Mouse (Mus musculus) cerebellum, adult 9-11 months (tissue): ENCODE data around the gene Kcnd3.

Experiments used
- DNase-seq: peaks from one replicate; pipeline ENCODE4 v3.0.0; 2022

The Kcnd3 gene

DNA sequence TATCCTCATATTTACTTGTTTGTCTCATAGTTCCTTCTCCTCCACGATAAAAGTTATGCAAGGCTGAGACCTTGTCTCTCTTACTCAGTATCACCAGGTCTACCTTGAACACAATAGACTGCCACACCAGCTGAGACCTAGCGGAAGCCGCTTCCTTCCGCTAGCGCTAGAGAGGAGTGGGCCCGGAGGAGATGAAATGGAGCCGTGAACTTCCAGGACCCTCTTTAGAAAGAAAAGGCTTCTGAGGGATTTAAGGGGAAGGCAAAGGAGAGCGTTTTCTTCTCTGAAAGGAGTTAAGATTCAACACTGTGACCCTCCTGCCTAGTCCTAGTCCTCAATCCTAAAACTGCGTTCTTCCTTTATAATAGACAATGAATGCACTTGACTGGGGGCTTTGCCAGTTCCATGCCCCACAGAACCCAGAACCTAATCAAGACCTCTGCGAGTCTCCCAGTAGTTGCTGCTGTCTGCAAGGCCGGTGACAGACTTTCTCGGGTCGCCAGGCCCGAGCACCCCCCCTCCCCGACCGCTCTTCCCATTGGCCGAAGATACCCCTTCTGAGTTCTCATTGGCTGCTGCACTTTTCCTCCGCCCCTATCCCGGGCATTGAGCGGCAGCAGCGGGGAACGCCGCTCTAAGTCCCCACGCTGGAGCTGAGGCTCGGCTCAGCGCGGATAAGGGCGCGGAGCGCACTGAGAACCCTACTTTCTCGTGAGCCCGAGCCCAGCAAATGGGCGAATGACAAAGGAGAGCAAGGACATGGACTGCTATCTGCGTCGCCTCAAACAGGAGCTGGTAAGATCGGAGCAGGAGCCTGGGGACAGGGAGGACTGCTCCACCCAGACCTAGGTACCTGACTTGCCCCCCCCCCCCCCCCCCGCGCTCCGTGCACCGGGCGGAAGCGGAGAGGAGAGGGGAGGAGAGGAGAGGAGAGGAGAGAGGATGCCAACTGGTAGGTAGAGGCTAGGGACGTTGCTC, 252.2 kb downstream of the Kcnd3 start, which contains the start of gene Inka2:
TSS of gene Inka2 (plus strand) at position 569 of the 978 bp plus-strand sequence.
- peak; percentile 90 for DNase-seq

- DNase-seq = peak; percentile 89
Measured at GRCm38 (mm10) chr3:105705061-105705549, 253.0 kb downstream of the Kcnd3 start.

- no peak for DNase-seq
Measured at GRCm38 (mm10) chr3:105705561-105705960, 253.4 kb downstream of the Kcnd3 start.

GRCm38 (mm10) chr3:105706366-105707020, 254.4 kb downstream of the Kcnd3 start:
- DNase-seq = peak; percentile 65

- peak; percentile 14 for DNase-seq
Measured at GRCm38 (mm10) chr3:105707590-105707989, 255.5 kb downstream of the Kcnd3 start.

DNA sequence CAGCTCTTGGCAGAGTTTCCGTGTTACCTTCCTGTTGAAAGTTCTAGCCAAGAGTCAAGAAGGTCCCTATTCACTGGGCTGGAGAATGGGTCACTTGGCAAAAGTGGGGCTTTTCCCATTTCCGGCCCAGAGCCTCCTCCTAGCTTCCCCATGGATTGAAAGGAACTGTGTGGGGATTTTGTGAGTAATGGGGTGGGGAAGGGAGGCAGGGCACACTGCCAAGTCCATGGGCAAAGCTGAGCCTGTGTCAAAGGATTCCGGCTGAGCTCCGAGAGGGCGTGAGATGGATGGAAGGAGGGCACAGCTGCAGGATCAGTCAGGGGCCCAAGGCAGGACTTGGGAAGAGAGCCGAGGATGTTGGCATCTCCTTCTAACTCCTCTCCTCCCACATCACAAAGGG, 258.1 kb downstream of the Kcnd3 start:
- DNase-seq = peak; percentile 70

- peak; percentile 61 for DNase-seq
Measured at GRCm38 (mm10) chr3:105711741-105712140, 259.6 kb downstream of the Kcnd3 start.

GRCm38 (mm10) chr3:105712827-105713226, 260.7 kb downstream of the Kcnd3 start:
- no peak for DNase-seq

DNA sequence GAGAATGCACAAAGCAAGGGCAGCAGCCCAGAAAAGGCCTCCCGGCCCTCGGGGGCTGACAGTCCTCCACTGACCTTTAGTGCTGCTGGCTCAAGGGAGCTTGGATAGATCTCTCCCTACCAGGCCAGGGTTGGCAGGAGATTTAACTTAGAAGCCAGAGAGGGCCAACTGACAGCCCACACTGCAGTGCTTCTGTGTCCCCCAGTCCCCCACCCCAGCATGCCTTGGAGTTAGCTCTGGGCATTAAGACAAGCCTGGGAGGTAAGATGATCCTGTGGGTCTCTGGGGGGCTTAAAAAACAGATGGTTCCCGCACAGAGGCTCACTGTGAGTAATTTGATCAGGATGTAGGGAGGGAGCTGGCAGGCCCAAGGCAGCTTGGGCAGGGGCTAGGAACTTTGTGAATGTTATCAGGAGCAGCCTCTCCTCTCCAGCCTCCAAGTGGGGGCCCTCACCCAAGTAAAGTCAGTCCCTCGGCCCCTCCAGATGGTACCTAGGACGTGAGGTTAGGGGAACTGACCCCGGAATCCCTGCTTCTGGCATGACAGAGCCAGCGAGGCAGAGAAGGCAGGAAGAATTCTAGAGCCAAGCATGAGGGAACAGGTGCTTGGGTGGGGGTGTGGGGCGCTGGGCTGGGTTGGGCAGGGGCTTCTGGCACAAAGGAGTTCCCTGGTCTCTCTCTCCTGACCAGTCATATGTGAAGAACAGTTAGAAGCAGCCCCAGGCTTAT, 262.1 kb downstream of the Kcnd3 start:
- DNase-seq = peak; percentile 59

DNA sequence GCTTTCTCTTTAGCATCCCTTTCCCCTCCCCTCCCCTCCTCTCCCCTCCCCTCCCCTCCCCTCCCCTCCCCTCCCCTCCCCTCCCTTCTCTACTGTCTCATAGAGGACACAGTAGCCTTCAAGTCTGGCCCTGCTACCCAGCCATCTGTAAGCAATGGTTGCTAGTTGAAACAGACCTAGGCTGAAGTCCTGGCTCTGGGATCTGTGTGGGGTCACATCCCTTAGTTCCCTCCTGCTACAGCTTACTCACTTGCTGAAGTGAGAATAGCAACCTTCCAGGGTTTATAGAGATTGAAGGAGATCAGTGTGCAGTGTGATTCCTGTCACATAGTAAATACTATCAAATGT, 262.7 kb downstream of the Kcnd3 start:
- DNase-seq = no peak

DNA sequence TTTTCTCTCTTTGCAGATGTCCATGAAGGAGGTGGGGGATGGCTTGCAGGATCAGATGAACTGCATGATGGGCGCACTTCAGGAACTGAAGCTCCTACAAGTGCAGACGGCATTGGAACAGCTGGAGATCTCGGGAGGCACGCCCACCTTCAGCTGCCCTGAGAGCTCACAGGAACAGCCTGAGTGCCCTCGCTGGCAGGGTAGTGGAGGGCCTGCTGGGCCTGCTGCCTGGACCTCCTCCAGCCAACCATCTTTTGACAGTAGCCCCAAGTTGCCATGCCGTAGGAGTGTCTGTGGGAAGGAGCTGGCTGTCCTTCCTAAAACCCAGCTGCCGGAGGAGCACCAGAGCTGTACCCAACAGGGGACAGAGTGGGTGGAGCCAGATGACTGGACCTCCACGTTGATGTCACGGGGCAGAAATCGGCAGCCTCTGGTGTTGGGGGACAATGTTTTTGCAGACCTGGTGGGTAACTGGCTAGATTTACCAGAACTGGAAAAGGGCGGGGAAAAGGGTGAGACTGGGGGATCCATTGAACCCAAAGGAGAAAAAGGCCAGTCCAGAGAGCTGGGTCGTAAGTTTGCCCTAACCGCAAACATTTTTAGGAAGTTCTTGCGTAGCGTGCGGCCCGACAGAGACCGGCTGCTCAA, 264.3 kb downstream of the Kcnd3 start:
- DNase-seq = peak; percentile 59

- DNase-seq = peak; percentile 74
Measured at GRCm38 (mm10) chr3:105717856-105718555, 265.9 kb downstream of the Kcnd3 start.

DNA sequence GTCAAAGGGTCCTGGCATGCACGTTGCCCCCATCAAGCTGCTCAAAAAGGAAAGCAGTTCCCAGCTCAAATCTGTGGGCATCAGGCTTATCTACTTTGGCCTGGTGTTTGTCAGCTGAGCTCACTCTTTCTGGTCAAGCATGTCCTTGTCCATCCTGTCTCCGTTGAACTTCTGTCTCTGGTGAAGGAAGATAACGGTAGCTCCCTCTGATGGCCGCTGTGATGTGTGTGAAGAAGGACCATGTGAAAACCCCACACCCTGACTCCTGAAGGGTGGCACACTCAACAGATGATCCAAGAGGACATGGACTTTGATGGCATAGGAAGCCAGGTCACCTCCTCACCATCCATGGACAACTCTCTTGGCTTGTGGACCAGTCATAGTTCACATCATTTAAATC, 266.6 kb downstream of the Kcnd3 start:
- peak; percentile 30 for DNase-seq

DNA sequence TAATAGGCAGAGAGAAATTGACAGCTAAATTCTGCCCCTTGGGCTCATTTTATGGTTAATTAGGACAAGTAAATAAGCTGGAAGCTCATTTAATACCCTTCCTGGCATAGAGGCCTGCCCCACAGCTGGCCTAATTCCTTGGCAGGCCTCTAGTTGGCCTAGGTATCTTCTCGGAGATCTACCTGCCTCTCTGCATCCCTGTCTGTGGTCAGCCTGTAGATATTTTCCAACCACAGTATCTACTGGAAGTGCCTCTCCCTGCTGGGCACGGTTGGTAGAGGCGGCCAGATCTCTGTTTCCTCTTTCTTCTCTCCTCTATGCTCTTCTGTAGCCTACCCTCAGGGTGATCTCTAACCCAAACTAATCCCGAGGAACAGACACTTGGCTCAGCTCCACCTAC, 267.8 kb downstream of the Kcnd3 start:
- no peak for DNase-seq

GRCm38 (mm10) chr3:105720514-105720913, 268.4 kb downstream of the Kcnd3 start:
- DNase-seq = no peak

GRCm38 (mm10) chr3:105721681-105722201, 269.6 kb downstream of the Kcnd3 start:
- no peak for DNase-seq

- DNase-seq = no peak
Measured at GRCm38 (mm10) chr3:105722510-105722909, 270.4 kb downstream of the Kcnd3 start.
